Mouse (Mus musculus): ENCODE measurements around the gene Eif2b5.

Gene Eif2b5

GRCm38 (mm10) chr16:20486048-20486447, 12.6 kb upstream of the Eif2b5 start:
- no peak for TF ChIP-seq GATA4 (IDR thresholded peaks at IDR 0.05; ENCODE audit: insufficient replicate concordance, low read length)

GRCm38 (mm10) chr16:20488151-20488550, 10.5 kb upstream of the Eif2b5 start:
- no peak for TF ChIP-seq GATA4 (IDR thresholded peaks at IDR 0.05; ENCODE audit: insufficient replicate concordance, low read length)

- TF ChIP-seq GATA4 (IDR thresholded peaks at IDR 0.05; ENCODE audit: insufficient replicate concordance, low read length) = no peak
Observed at GRCm38 (mm10) chr16:20489233-20489632, 9.4 kb upstream of the Eif2b5 start.

GRCm38 (mm10) chr16:20490581-20490980, 8.0 kb upstream of the Eif2b5 start:
- TF ChIP-seq GATA4 (IDR thresholded peaks at IDR 0.05; ENCODE audit: insufficient replicate concordance, low read length) = no peak

DNA sequence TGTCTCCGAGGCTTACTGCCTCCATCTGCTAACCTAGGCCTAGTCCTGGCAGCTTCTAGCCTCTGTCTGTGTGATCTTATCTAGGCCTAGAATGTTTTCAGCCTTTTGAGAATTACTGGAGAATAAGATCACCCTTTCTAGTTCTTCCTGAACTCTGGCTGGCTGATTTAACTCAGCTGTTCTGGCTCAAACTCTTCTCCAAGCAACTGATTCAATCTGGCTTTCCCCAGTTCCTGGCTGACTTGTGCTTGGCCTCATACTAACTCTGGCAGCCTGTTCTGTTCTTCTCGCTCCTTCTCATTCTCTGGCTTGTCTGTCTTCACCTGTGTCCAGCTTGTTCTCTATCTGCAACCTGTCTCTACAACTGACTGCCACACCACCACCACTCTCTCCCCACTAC, 7.3 kb upstream of the Eif2b5 start:
- TF ChIP-seq GATA4 (IDR thresholded peaks at IDR 0.05; ENCODE audit: insufficient replicate concordance, low read length) = no peak

DNA sequence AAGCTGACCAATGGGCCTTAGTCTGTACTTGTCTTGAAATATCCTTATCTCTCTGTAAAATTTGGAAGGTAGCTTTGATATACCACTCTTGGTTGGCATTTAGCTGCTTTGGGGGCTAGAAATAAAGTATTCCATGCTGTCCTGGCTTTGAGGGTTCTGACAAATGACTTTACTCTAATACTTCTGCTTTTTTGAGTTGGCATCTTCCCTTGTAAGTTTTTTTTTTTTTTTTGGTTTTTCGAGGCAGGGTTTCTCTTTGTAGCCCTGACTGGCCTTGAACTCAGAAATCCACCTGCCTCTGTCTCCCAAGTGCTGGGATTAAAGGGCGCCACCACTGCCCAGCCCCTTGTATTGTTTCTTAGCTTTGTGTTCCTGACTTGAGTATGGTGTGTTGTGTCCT, 5.2 kb upstream of the Eif2b5 start:
- no peak for TF ChIP-seq GATA4 (IDR thresholded peaks at IDR 0.05; ENCODE audit: insufficient replicate concordance, low read length)

GRCm38 (mm10) chr16:20496671-20497600, 1.7 kb upstream of the Eif2b5 start:
- TF ChIP-seq GATA4 (IDR thresholded peaks at IDR 0.05; ENCODE audit: insufficient replicate concordance, low read length) = no peak

GRCm38 (mm10) chr16:20497980-20498676, 489 bp upstream of the Eif2b5 start:
- TF ChIP-seq GATA4 (IDR thresholded peaks at IDR 0.05; ENCODE audit: insufficient replicate concordance, low read length) = no peak

- no peak for TF ChIP-seq GATA4 (IDR thresholded peaks at IDR 0.05; ENCODE audit: insufficient replicate concordance, low read length)
Observed at GRCm38 (mm10) chr16:20506000-20506399, 7.4 kb downstream of the Eif2b5 start.

GRCm38 (mm10) chr16:20509349-20509748, 10.7 kb downstream of the Eif2b5 start:
- no peak for TF ChIP-seq GATA4 (IDR thresholded peaks at IDR 0.05; ENCODE audit: insufficient replicate concordance, low read length)

- no peak for TF ChIP-seq GATA4 (IDR thresholded peaks at IDR 0.05; ENCODE audit: insufficient replicate concordance, low read length)
Observed at GRCm38 (mm10) chr16:20511277-20511847, 12.7 kb downstream of the Eif2b5 start.

GRCm38 (mm10) chr16:20516032-20516431, 17.4 kb downstream of the Eif2b5 start:
- TF ChIP-seq GATA4 (IDR thresholded peaks at IDR 0.05; ENCODE audit: insufficient replicate concordance, low read length) = no peak

DNA sequence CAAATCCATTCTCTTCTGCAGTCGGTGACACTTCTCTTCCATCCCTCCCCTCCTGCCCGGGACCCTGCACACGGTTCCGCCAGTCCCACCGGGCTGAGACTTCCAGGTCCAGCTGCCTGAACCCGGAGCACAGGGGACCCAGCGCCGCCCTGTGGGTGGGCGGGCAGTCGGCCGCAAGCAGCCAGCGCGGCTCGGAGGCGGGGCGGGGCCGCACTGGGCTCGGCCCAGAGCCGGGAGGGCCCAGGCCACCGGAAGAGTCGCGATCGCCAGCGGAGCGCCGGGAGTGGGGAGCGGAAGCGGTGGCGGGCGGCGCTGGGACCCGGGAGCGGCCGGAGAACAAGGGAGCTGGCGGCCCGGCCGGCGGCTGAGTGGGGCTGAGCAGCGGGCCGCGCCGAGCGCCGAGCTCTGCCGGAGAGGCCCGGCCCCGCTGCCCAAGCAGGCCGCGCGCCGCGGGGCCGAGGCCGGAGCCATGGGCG, 18.1 kb downstream of the Eif2b5 start, which contains the start of gene Dvl3:
TSS of gene Dvl3 (plus strand) at position 257 of the 476 bp plus-strand sequence.
- no peak for TF ChIP-seq GATA4 (IDR thresholded peaks at IDR 0.05; ENCODE audit: insufficient replicate concordance, low read length)

DNA sequence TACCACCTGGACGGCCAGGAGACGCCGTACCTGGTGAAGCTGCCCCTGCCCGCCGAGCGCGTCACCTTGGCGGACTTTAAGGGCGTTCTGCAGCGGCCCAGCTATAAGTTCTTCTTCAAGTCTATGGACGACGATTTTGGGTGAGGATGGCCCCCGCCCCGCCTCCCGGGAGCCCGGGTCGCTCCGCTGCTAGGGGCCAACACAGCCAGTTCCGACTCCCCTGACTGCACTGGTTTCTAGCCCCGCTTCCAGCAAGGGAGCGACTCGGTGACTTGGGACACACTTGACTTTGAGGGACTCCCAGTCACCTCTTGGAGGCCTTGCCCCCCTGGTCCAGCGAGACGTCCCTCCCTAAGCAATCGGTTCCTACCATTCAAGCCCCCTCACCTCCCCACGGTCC, 18.6 kb downstream of the Eif2b5 start:
- no peak for TF ChIP-seq GATA4 (IDR thresholded peaks at IDR 0.05; ENCODE audit: insufficient replicate concordance, low read length)

- TF ChIP-seq GATA4 (IDR thresholded peaks at IDR 0.05; ENCODE audit: insufficient replicate concordance, low read length) = no peak
Observed at GRCm38 (mm10) chr16:20517701-20518374, 19.2 kb downstream of the Eif2b5 start.
